Mouse (Mus musculus): ENCODE data around the gene Mob3b. TPM values are rescaled to one million over a fixed set of nuclear protein-coding genes. Genes with fewer than 3 reads are reported as not detected.

The Mob3b gene
- polyA plus RNA-seq, 1 experiment = 6.5 TPM

DNA sequence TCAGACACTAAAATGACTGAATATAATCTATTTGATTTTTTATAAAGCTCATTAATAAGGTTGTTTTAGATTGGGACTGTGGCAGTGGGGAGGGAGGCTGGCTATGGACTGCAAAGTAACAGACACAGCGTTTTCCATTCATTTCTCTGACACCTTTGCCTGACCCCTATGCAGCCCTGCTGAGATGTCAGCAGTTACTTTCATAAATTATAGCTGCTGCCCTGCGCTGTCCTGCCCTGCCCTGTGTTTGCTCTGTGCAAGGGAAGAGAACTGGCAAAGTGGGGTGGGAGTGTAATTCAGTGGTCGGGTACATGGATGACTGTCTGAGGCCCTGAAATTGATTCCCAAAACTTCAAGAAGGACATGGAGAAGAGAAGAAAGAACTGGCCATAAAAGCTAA, 3.2 kb downstream of the Mob3b start:
- H3K9ac ChIP-seq (ENCODE audit: low read depth, poor library complexity, severe bottlenecking) = no peak overlapping the region
- H3K4me1 ChIP-seq (ENCODE audit: control insufficient read depth, insufficient read depth, low read length) = no peaks in the 10 kb centered on the region
- no peak overlapping the region for H3K4me3 ChIP-seq (ENCODE audit: low read depth, low read length)
- H3K27me3 ChIP-seq (ENCODE audit: control insufficient read depth, insufficient read depth, low read length, poor library complexity, severe bottlenecking) = no peaks in the 10 kb centered on the region
- TF ChIP-seq CTCF (IDR thresholded peaks at IDR 0.05; ENCODE audit: low read depth, low read length) = no peak
- no peak for TF ChIP-seq EP300 (IDR thresholded peaks at IDR 0.05; ENCODE audit: insufficient read depth, low read depth, low read length)
- TF ChIP-seq POLR2A (IDR thresholded peaks at IDR 0.05; ENCODE audit: insufficient read depth, low read length) = no peak
- no peak overlapping the region for H3K27ac ChIP-seq (ENCODE audit: insufficient read depth, low read length)
- H3K9me3 ChIP-seq (replicated peaks; ENCODE audit: control insufficient read depth, insufficient read depth, low read length, poor library complexity, severe bottlenecking) = no peaks in the 10 kb centered on the region
- no peaks in the 10 kb centered on the region for H3K36me3 ChIP-seq (ENCODE audit: control insufficient read depth, insufficient read depth, low read length, poor library complexity, severe bottlenecking)

DNA sequence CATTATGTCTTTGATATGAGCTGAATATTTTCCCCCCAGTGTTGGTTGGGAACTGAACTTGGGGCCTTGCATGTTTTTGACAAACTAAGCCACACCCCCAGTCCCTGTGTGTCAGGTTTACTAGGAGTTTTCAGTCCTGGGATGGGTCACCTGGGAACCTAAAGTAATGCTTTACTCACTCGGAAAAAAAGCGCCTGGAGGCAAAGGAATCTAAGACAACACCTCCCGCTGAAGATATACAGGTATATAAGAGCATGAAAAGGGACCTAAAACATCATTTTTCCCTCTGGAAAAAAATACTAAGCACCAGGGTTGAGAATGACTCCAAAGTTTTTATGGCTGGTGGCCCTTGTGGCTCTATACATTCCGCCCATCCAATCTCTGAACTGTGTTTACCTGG, 5.5 kb downstream of the Mob3b start, which contains the start of gene Ifnk:
Gene Ifnk, plus strand, starts transcription at position 301 of the 400 bp plus-strand sequence.
- Histone ChIP-seq H3K27me3 (ENCODE audit: control insufficient read depth, insufficient read depth, low read length, poor library complexity, severe bottlenecking) (no peaks in the 10 kb centered on the region), H3K27ac (ENCODE audit: insufficient read depth, low read length) (no peak within 1 kb of the TSS), H3K9ac (ENCODE audit: low read depth, poor library complexity, severe bottlenecking) (no peak within 1 kb of the TSS), H3K36me3 (ENCODE audit: control insufficient read depth, insufficient read depth, low read length, poor library complexity, severe bottlenecking) (no peaks in the 10 kb centered on the region), H3K4me1 (ENCODE audit: control insufficient read depth, insufficient read depth, low read length) (no peaks in the 10 kb centered on the region), H3K4me3 (ENCODE audit: low read depth, low read length) (no peak within 1 kb of the TSS), H3K9me3 (replicated peaks; ENCODE audit: control insufficient read depth, insufficient read depth, low read length, poor library complexity, severe bottlenecking) (no peaks in the 10 kb centered on the region)
- TF ChIP-seq EP300 (IDR thresholded peaks at IDR 0.05; ENCODE audit: insufficient read depth, low read depth, low read length) (no peak), POLR2A (IDR thresholded peaks at IDR 0.05; ENCODE audit: insufficient read depth, low read length) (no peak), CTCF (IDR thresholded peaks at IDR 0.05; ENCODE audit: low read depth, low read length) (no peak)

DNA sequence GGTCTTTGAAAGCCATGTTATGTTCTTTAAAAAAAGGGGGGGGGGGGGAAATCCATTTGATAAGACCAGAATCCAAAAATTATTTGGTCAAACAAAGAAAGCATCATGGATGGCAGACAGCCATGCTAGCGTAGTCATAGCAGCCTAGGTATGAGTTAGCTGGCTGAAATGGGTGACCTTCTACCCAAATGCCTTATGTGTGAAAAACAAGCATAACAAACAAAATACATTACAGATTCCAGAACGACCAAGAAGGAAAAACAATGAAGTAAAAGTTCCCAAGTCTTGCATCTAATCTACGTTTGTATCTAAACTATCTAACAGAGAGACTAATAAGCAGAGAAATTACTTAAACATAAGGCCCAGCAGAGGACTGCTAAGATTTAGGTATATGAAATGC, 6.6 kb downstream of the Mob3b start:
- no peak overlapping the region for H3K4me3 ChIP-seq (ENCODE audit: low read depth, low read length)
- no peaks in the 10 kb centered on the region for H3K36me3 ChIP-seq (ENCODE audit: control insufficient read depth, insufficient read depth, low read length, poor library complexity, severe bottlenecking)
- H3K9me3 ChIP-seq (replicated peaks; ENCODE audit: control insufficient read depth, insufficient read depth, low read length, poor library complexity, severe bottlenecking) = no peaks in the 10 kb centered on the region
- no peaks in the 10 kb centered on the region for H3K4me1 ChIP-seq (ENCODE audit: control insufficient read depth, insufficient read depth, low read length)
- H3K9ac ChIP-seq (ENCODE audit: low read depth, poor library complexity, severe bottlenecking) = no peak overlapping the region
- no peaks in the 10 kb centered on the region for H3K27me3 ChIP-seq (ENCODE audit: control insufficient read depth, insufficient read depth, low read length, poor library complexity, severe bottlenecking)
- H3K27ac ChIP-seq (ENCODE audit: insufficient read depth, low read length) = no peak overlapping the region
- TF ChIP-seq EP300 (IDR thresholded peaks at IDR 0.05; ENCODE audit: insufficient read depth, low read depth, low read length) (no peak), POLR2A (IDR thresholded peaks at IDR 0.05; ENCODE audit: insufficient read depth, low read length) (no peak), CTCF (IDR thresholded peaks at IDR 0.05; ENCODE audit: low read depth, low read length) (no peak)

DNA sequence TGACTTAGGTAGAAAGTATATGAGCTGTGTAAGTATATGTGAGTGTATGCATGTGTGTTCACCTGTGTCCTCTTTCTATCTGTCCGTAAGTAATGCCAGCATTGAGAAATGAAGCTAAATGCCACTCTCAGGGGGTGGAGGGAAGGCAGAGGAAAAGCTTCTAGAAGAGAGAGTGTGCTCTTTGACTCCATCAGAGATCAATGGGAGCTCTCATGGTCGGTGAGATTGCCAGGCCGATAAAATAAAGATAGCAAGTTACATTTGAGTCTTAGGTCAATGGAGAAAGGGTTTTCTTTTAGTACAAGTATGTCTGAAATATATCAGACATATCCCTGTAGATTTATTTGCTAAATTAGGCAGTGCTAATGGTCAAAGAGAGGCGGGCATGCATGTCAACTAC, 9.0 kb downstream of the Mob3b start:
- Histone ChIP-seq H3K9me3 (replicated peaks; ENCODE audit: control insufficient read depth, insufficient read depth, low read length, poor library complexity, severe bottlenecking) (no peaks in the 10 kb centered on the region), H3K27me3 (ENCODE audit: control insufficient read depth, insufficient read depth, low read length, poor library complexity, severe bottlenecking) (no peaks in the 10 kb centered on the region), H3K9ac (ENCODE audit: low read depth, poor library complexity, severe bottlenecking) (no peak overlapping the region), H3K4me1 (ENCODE audit: control insufficient read depth, insufficient read depth, low read length) (no peaks in the 10 kb centered on the region), H3K36me3 (ENCODE audit: control insufficient read depth, insufficient read depth, low read length, poor library complexity, severe bottlenecking) (no peaks in the 10 kb centered on the region), H3K4me3 (ENCODE audit: low read depth, low read length) (no peak overlapping the region), H3K27ac (ENCODE audit: insufficient read depth, low read length) (no peak overlapping the region)
- no peak for TF ChIP-seq CTCF (IDR thresholded peaks at IDR 0.05; ENCODE audit: low read depth, low read length)
- no peak for TF ChIP-seq POLR2A (IDR thresholded peaks at IDR 0.05; ENCODE audit: insufficient read depth, low read length)
- TF ChIP-seq EP300 (IDR thresholded peaks at IDR 0.05; ENCODE audit: insufficient read depth, low read depth, low read length) = no peak

DNA sequence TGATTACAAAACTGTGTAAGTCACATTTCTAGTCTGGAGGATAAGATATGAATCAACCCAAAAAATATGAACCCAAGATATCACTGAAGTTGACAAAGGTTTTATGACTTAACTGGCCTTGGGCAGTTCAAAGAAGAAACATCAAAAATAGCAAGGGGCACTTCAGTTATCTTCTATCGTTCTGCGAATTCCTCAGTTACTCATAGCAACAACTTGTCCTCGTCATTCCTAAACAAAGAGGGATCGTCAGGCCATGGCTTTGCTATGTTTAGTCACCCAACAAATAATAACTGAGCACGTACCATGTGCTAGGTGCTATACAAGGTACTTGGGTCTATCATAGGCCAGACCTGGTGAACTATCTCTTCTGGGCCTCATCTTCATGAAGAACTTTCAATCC, 10.7 kb downstream of the Mob3b start:
- Histone ChIP-seq H3K27ac (ENCODE audit: insufficient read depth, low read length) (no peak overlapping the region), H3K9ac (ENCODE audit: low read depth, poor library complexity, severe bottlenecking) (no peak overlapping the region), H3K4me3 (ENCODE audit: low read depth, low read length) (no peak overlapping the region), H3K9me3 (replicated peaks; ENCODE audit: control insufficient read depth, insufficient read depth, low read length, poor library complexity, severe bottlenecking) (no peaks in the 10 kb centered on the region), H3K36me3 (ENCODE audit: control insufficient read depth, insufficient read depth, low read length, poor library complexity, severe bottlenecking) (no peaks in the 10 kb centered on the region), H3K27me3 (ENCODE audit: control insufficient read depth, insufficient read depth, low read length, poor library complexity, severe bottlenecking) (no peaks in the 10 kb centered on the region), H3K4me1 (ENCODE audit: control insufficient read depth, insufficient read depth, low read length) (no peaks in the 10 kb centered on the region)
- TF ChIP-seq CTCF (IDR thresholded peaks at IDR 0.05; ENCODE audit: low read depth, low read length) (no peak), POLR2A (IDR thresholded peaks at IDR 0.05; ENCODE audit: insufficient read depth, low read length) (no peak), EP300 (IDR thresholded peaks at IDR 0.05; ENCODE audit: insufficient read depth, low read depth, low read length) (no peak)

DNA sequence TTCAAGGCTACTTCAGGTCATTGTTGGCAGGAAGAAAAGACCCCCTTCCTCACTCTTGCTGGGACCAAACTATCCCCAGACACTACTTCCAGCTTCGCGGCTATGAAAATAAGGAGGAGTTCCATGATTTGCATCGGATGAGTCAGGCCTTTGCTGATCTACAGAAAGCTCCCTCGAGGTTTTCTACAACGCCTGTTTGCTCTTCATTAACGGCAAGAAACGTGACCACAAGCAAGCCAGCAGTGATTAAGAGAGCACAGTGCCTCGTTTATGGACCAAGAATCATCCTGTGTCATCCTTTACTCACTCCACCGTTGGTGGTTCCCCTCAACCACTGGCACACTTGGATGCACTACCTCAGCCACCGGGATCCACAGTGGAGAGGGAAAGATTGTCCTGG, 11.6 kb downstream of the Mob3b start:
- H3K27ac ChIP-seq (ENCODE audit: insufficient read depth, low read length) = no peak overlapping the region
- no peaks in the 10 kb centered on the region for H3K9me3 ChIP-seq (replicated peaks; ENCODE audit: control insufficient read depth, insufficient read depth, low read length, poor library complexity, severe bottlenecking)
- no peak for TF ChIP-seq POLR2A (IDR thresholded peaks at IDR 0.05; ENCODE audit: insufficient read depth, low read length)
- no peak for TF ChIP-seq EP300 (IDR thresholded peaks at IDR 0.05; ENCODE audit: insufficient read depth, low read depth, low read length)
- no peak for TF ChIP-seq CTCF (IDR thresholded peaks at IDR 0.05; ENCODE audit: low read depth, low read length)
- no peaks in the 10 kb centered on the region for H3K4me1 ChIP-seq (ENCODE audit: control insufficient read depth, insufficient read depth, low read length)
- H3K4me3 ChIP-seq (ENCODE audit: low read depth, low read length) = no peak overlapping the region
- H3K36me3 ChIP-seq (ENCODE audit: control insufficient read depth, insufficient read depth, low read length, poor library complexity, severe bottlenecking) = no peaks in the 10 kb centered on the region
- H3K9ac ChIP-seq (ENCODE audit: low read depth, poor library complexity, severe bottlenecking) = no peak overlapping the region
- H3K27me3 ChIP-seq (ENCODE audit: control insufficient read depth, insufficient read depth, low read length, poor library complexity, severe bottlenecking) = no peaks in the 10 kb centered on the region

All from ES-Bruce4 (cell line).